Mouse (Mus musculus) bone marrow macrophage, adult 2 months (primary cell): ENCODE results near the gene Rpl41.

Source experiments
- CTCF ChIP-seq: IDR thresholded peaks from 2 replicates; pipeline ENCODE4 v1.5.1; 2012; ENCODE audit warnings: low read depth, mild to moderate bottlenecking, low read length, moderate library complexity
- POLR2A ChIP-seq: IDR thresholded peaks from 2 replicates; pipeline ENCODE4 v1.6.1; 2012; ENCODE audit warnings: mild to moderate bottlenecking, low read depth, low read length, borderline replicate concordance

DNA sequence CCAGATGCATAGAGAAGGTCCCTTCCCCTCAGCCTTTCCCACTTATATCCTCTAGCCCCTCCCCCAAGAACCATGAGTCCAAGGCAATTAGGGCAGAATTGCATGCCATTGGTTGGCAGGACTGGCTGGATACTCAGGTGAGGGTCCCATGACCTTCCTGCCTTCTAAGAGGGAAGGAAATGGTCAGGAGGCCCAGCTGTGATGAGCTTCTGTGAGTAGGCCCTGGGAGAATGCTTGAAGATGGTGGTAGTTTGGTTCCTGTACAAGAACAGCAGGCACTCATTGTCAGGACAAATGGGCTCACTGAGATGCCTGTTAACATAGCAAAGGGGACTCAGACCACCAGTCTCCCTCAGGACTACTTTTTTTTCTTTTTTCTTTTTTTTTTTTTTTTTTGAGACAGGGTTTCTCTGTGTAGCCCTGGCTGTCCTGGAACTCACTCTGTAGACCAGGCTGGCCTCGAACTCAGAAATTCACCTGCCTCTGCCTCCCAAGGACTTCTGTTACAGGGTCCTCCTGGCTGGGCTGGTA lies 10.7 kb downstream of the Rpl41 start:
- TF ChIP-seq CTCF (no peak), POLR2A (no peak)
